Mouse (Mus musculus) mature B cell (primary cell): ENCODE measurements around the gene Tmem143.
"Not testable (repeated sequence)": the region's sequence is repeated elsewhere in the genome, so short reads cannot be mapped to it uniquely, and the experiment has no call there.

Source experiments
- in situ Hi-C: fragments of 300-500 bp; cut with MboI; formaldehyde crosslinking; loops from 2 replicates; pipeline ENCODE4 v1.14.3; 2019

The Tmem143 gene

GRCm38 (mm10) chr7:45887246-45887645, 9.5 kb upstream of the Tmem143 start:
- in situ Hi-C loops: no loop called here

GRCm38 (mm10) chr7:45892651-45893050, 4.1 kb upstream of the Tmem143 start:
- in situ Hi-C loops: no loop called here

- in situ Hi-C loops: no loop called here
These were observed 717 bp upstream of the Tmem143 start for GRCm38 (mm10) chr7:45895931-45896516.

GRCm38 (mm10) chr7:45897258-45897757, 567 bp downstream of the Tmem143 start:
- in situ Hi-C loops: no loop called here

- in situ Hi-C loops: not testable (repeated sequence)
These were observed 1.4 kb downstream of the Tmem143 start for GRCm38 (mm10) chr7:45898125-45898524.

- in situ Hi-C loops: no loop called here
These were observed 4.8 kb downstream of the Tmem143 start for GRCm38 (mm10) chr7:45901562-45901961.

GRCm38 (mm10) chr7:45902481-45903002, 5.8 kb downstream of the Tmem143 start:
- in situ Hi-C loops: no loop called here

GRCm38 (mm10) chr7:45906622-45907021, 9.9 kb downstream of the Tmem143 start:
- in situ Hi-C loops: no loop called here

- in situ Hi-C loops: no loop called here
These were observed 11.6 kb downstream of the Tmem143 start for GRCm38 (mm10) chr7:45908384-45908783.

- in situ Hi-C loops: no loop called here
These were observed 12.4 kb downstream of the Tmem143 start for GRCm38 (mm10) chr7:45909145-45909544.

- in situ Hi-C loops: no loop called here
These were observed 17.3 kb downstream of the Tmem143 start for GRCm38 (mm10) chr7:45914067-45914466.

GRCm38 (mm10) chr7:45915011-45915410, 18.3 kb downstream of the Tmem143 start:
- in situ Hi-C loops: no loop called here

GRCm38 (mm10) chr7:45916056-45917003, 19.6 kb downstream of the Tmem143 start:
- in situ Hi-C loops: no loop called here

- in situ Hi-C loops: no loop called here
These were observed 20.4 kb downstream of the Tmem143 start for GRCm38 (mm10) chr7:45917004-45917704.

- in situ Hi-C loops: no loop called here
These were observed 21.2 kb downstream of the Tmem143 start for GRCm38 (mm10) chr7:45917926-45918325.

- in situ Hi-C loops: no loop called here
These were observed 22.4 kb downstream of the Tmem143 start for GRCm38 (mm10) chr7:45919083-45919671.

GRCm38 (mm10) chr7:45919761-45920160, 23.0 kb downstream of the Tmem143 start:
- in situ Hi-C loops: loop anchor here (5.0 kb wide), 1 partner anchor 47 kb away; the partner anchor contains the start of gene Kdelr1

- in situ Hi-C loops: loop anchor here (5.0 kb wide), 1 partner anchor 48 kb away; the partner anchor contains the start of gene Kdelr1
These were observed 24.0 kb downstream of the Tmem143 start for GRCm38 (mm10) chr7:45920583-45921241.

GRCm38 (mm10) chr7:45921242-45921621, 24.5 kb downstream of the Tmem143 start, which contains the start of gene Emp3:
Gene Emp3 (minus strand): TSS chr7:45921404.
- in situ Hi-C loops: loop anchor here (5.0 kb wide), 1 partner anchor 49 kb away; the partner anchor contains the start of gene Kdelr1

GRCm38 (mm10) chr7:45921950-45922600, 25.3 kb downstream of the Tmem143 start:
- in situ Hi-C loops: loop anchor here (5.0 kb wide), 1 partner anchor 50 kb away; the partner anchor contains the start of gene Kdelr1
